Mouse (Mus musculus) CH12.LX (cell line): ENCODE measurements around the gene Il16. TPM values are rescaled to one million over a fixed set of nuclear protein-coding genes. Genes with fewer than 3 reads are reported as not detected.

Source experiments
- DNase-seq: peaks from one replicate; pipeline ENCODE4 v3.0.0-alpha.2; 2013; ENCODE audit errors: extremely low read depth
- H3K27ac ChIP-seq: 2 replicates; pipeline ENCODE4 v1.5.1; 2012; ENCODE audit warnings: low read depth, mild to moderate bottlenecking, control low read depth, moderate library complexity; ENCODE audit not compliant: insufficient read depth
- H3K27me3 ChIP-seq: replicated peaks from 2 replicates; pipeline ENCODE3; 2012; ENCODE audit warnings: inconsistent platforms
- H3K36me3 ChIP-seq, 2 experiments: replicated peaks in 1 of 2; 2 replicates each; pipeline versions ENCODE3 to v1.6.1; 2012; ENCODE audit warnings: inconsistent platforms in 1 of 2, low read length in 1 of 2, mild to moderate bottlenecking in 1 of 2, mixed read lengths in 1 of 2, moderate library complexity in 1 of 2; ENCODE audit not compliant: control insufficient read depth in 1 of 2, insufficient read depth in 1 of 2
- H3K4me1 ChIP-seq, 2 experiments: 2 replicates each; pipeline ENCODE4 v1.6.1; 2012; ENCODE audit warnings: inconsistent platforms in 1 of 2, moderate library complexity in 1 of 2; ENCODE audit not compliant: insufficient read depth in 2 of 2, control insufficient read depth in 1 of 2
- H3K4me2 ChIP-seq: 2 replicates; pipeline ENCODE4 v1.6.1; 2012; ENCODE audit warnings: low read depth, mild to moderate bottlenecking, control low read depth; ENCODE audit not compliant: poor library complexity, insufficient read depth, severe bottlenecking
- H3K4me3 ChIP-seq, 3 experiments: fragments of 150-350 bp in 1 of 3; sonication (generic) in 1 of 3; replicated peaks in 1 of 3; 2 replicates each; pipeline versions ENCODE3 to v1.5.1; 2011 to 2012; ENCODE audit warnings: low read depth in 2 of 3, low read length in 2 of 3, mild to moderate bottlenecking in 2 of 3, moderate library complexity in 2 of 3, control low read depth in 1 of 3, improper control_type of control experiment in 1 of 3, inconsistent platforms in 1 of 3, mixed read lengths in 1 of 3; ENCODE audit not compliant: poor library complexity in 1 of 3
- H3K79me2 ChIP-seq: replicated peaks from 2 replicates; pipeline ENCODE4 v1.6.1; 2012; ENCODE audit warnings: mild to moderate bottlenecking, moderate library complexity; ENCODE audit not compliant: control insufficient read depth, poor library complexity, insufficient read depth, severe bottlenecking; ENCODE audit errors: extremely low read depth
- H3K9ac ChIP-seq: 2 replicates; pipeline ENCODE4 v1.6.1; 2012; ENCODE audit warnings: low read depth, mild to moderate bottlenecking, control low read depth, moderate library complexity; ENCODE audit not compliant: insufficient read depth
- H3K9me3 ChIP-seq: replicated peaks from 2 replicates; pipeline ENCODE3; 2012; ENCODE audit warnings: low read length, inconsistent platforms, mixed read lengths
- BHLHE40 ChIP-seq: IDR thresholded peaks from 2 replicates; pipeline ENCODE4 v1.6.1; 2011; ENCODE audit warnings: mild to moderate bottlenecking, low read depth, low read length, improper control_type of control experiment
- CHD2 ChIP-seq: IDR thresholded peaks from 2 replicates; pipeline ENCODE4 v1.6.1; 2011; ENCODE audit warnings: low read length, improper control_type of control experiment
- E2F4 ChIP-seq: IDR thresholded peaks from 2 replicates; pipeline ENCODE4 v1.6.1; 2011; ENCODE audit warnings: low read depth, low read length, improper control_type of control experiment; ENCODE audit not compliant: insufficient replicate concordance
- ELF1 ChIP-seq: IDR thresholded peaks from 2 replicates; pipeline ENCODE4 v1.6.1; 2014; ENCODE audit warnings: low read depth, mild to moderate bottlenecking, inconsistent platforms, low read length, improper control_type of control experiment
- EP300 ChIP-seq: IDR thresholded peaks from 2 replicates; pipeline ENCODE4 v1.6.1; 2011; ENCODE audit warnings: low read length, improper control_type of control experiment
- GABPA ChIP-seq: IDR thresholded peaks from 2 replicates; pipeline ENCODE4 v1.6.1; 2012; ENCODE audit warnings: low read depth, low read length, improper control_type of control experiment, inconsistent platforms; ENCODE audit not compliant: insufficient replicate concordance
- IRF4 ChIP-seq: IDR thresholded peaks from 2 replicates; pipeline ENCODE4 v1.6.1; 2014; ENCODE audit warnings: low read depth, mild to moderate bottlenecking, inconsistent platforms, low read length, improper control_type of control experiment
- JUN ChIP-seq: IDR thresholded peaks from 2 replicates; pipeline ENCODE4 v1.6.1; 2011; ENCODE audit warnings: low read depth, mild to moderate bottlenecking, low read length, improper control_type of control experiment, moderate library complexity; ENCODE audit not compliant: insufficient read depth
- JUND ChIP-seq: conservative IDR thresholded peaks from 2 replicates; pipeline ENCODE4 v1.6.1; 2011; ENCODE audit warnings: low read depth, low read length, improper control_type of control experiment
- KAT2A ChIP-seq: IDR thresholded peaks from 2 replicates; pipeline ENCODE4 v1.6.1; 2012; ENCODE audit warnings: low read length, improper control_type of control experiment, inconsistent platforms; ENCODE audit not compliant: insufficient replicate concordance
- MAX ChIP-seq: IDR thresholded peaks from 2 replicates; pipeline ENCODE4 v1.6.1; 2011; ENCODE audit warnings: low read length, improper control_type of control experiment
- MAZ ChIP-seq: IDR thresholded peaks from 2 replicates; pipeline ENCODE4 v1.6.1; 2012; ENCODE audit warnings: low read depth, mild to moderate bottlenecking, inconsistent platforms, low read length, improper control_type of control experiment, moderate library complexity
- MEF2A ChIP-seq: IDR thresholded peaks from 2 replicates; pipeline ENCODE4 v1.6.1; 2014; ENCODE audit warnings: low read depth, mild to moderate bottlenecking, inconsistent platforms, low read length, improper control_type of control experiment, borderline replicate concordance
- MXI1 ChIP-seq: IDR thresholded peaks from 2 replicates; pipeline ENCODE4 v1.6.1; 2011; ENCODE audit warnings: mild to moderate bottlenecking, low read depth, low read length, improper control_type of control experiment
- MYC ChIP-seq: IDR thresholded peaks from 2 replicates; pipeline ENCODE4 v1.6.1; 2011; ENCODE audit warnings: low read depth, mild to moderate bottlenecking, improper control_type of control experiment, low read length
- NELFE ChIP-seq: IDR thresholded peaks from 2 replicates; pipeline ENCODE4 v1.6.1; 2011; ENCODE audit warnings: low read depth, low read length, improper control_type of control experiment
- NRF1 ChIP-seq: IDR thresholded peaks from 2 replicates; pipeline ENCODE4 v1.6.1; 2014; ENCODE audit warnings: low read depth, mild to moderate bottlenecking, inconsistent platforms, low read length, improper control_type of control experiment, moderate library complexity
- PAX5 ChIP-seq: IDR thresholded peaks from 2 replicates; pipeline ENCODE4 v1.6.1; 2012; ENCODE audit warnings: low read length, inconsistent platforms, mixed read lengths
- POLR2A ChIP-seq: IDR thresholded peaks from 2 replicates; pipeline ENCODE4 v1.6.1; 2011; ENCODE audit warnings: low read depth, mild to moderate bottlenecking, improper control_type of control experiment, low read length
- POLR2AphosphoS2 ChIP-seq: IDR thresholded peaks from 2 replicates; pipeline ENCODE4 v1.6.1; 2011; ENCODE audit warnings: low read depth, low read length, improper control_type of control experiment
- RAD21 ChIP-seq: IDR thresholded peaks from 2 replicates; pipeline ENCODE4 v1.6.1; 2011; ENCODE audit warnings: low read depth, mild to moderate bottlenecking, low read length, improper control_type of control experiment, moderate library complexity
- RCOR1 ChIP-seq: conservative IDR thresholded peaks from 2 replicates; pipeline ENCODE4 v1.6.1; 2012; ENCODE audit warnings: low read depth, mild to moderate bottlenecking, inconsistent platforms, low read length, improper control_type of control experiment
- SMC3 ChIP-seq: IDR thresholded peaks from 2 replicates; pipeline ENCODE4 v1.6.1; 2011; ENCODE audit warnings: low read depth, low read length, improper control_type of control experiment
- TBP ChIP-seq: conservative IDR thresholded peaks from 2 replicates; pipeline ENCODE4 v1.6.1; 2011; ENCODE audit warnings: low read depth, low read length, improper control_type of control experiment
- TCF12 ChIP-seq: IDR thresholded peaks from 2 replicates; pipeline ENCODE4 v1.6.1; 2014; ENCODE audit warnings: low read depth, mild to moderate bottlenecking, inconsistent platforms, low read length, improper control_type of control experiment
- USF1 ChIP-seq: IDR thresholded peaks from 2 replicates; pipeline ENCODE4 v1.6.1; 2014; ENCODE audit warnings: low read depth, mild to moderate bottlenecking, inconsistent platforms, low read length, improper control_type of control experiment
- ZNF384 ChIP-seq: IDR thresholded peaks from 2 replicates; pipeline ENCODE4 v1.6.1; 2012; ENCODE audit warnings: low read depth, low read length, improper control_type of control experiment, inconsistent platforms
- dilution Hi-C: fragments of 300-500 bp; cut with MboI; formaldehyde crosslinking; loops from 2 replicates; pipeline ENCODE4 v1.14.3; 2020; ENCODE audit warnings: low sequenced_read_pairs; ENCODE audit not compliant: extremely low pct_unique_long_range_greater_than_20kb, extremely low pct_ligation_motif_present
- in situ Hi-C: fragments of 300-500 bp; cut with MboI; formaldehyde crosslinking; loops from 3 replicates; pipeline ENCODE4 v1.14.3; 2019; ENCODE audit warnings: low sequenced_read_pairs, low pct_ligation_motif_present, low pct_unique_long_range_greater_than_20kb, mixed read lengths
- polyA plus RNA-seq: library from polyadenylated mRNA; unstranded; fragments of >175 nt; gene quantifications from 2 replicates; pipeline ENCODE4 v1.2.1, GENCODE M21; 2012; ENCODE audit warnings: low read depth; ENCODE audit not compliant: insufficient read length
- total RNA-seq, 2 experiments: library from RNA; depleted of rRNA; stranded (reverse); fragments of 300-350 nt in 1 of 2; fragments of >200 nt in 1 of 2; gene quantifications; 2 replicates each; pipeline ENCODE4 v1.2.3; 2012 to 2014

The Il16 gene
- total and polyA plus RNA-seq, 3 experiments = 39.8 to 62.1 (median 55.5) TPM

GRCm38 (mm10) chr7:83794006-83794683 lies 48.6 kb upstream of the Il16 start:
- in situ Hi-C loops = no loop called here
- Histone ChIP-seq H3K4me2 (no peak overlapping the region), H3K9ac (no peak overlapping the region), H3K27ac (no peak overlapping the region), H3K9me3 (no peaks in the 10 kb centered on the region), H3K36me3 (no peaks in the 10 kb centered on the region), H3K27me3 (no peaks in the 10 kb centered on the region), H3K79me2 (no peaks in the 10 kb centered on the region), H3K4me3 (no peak overlapping the region), H3K4me1 (peaks cover 4 to 10% of the 10 kb centered on the region in 2 experiments)
- dilution Hi-C loops = no loop called here
- no peak for DNase-seq
- no peak for TF ChIP-seq IRF4
- no peak for TF ChIP-seq MEF2A
- no peak for TF ChIP-seq PAX5
- TF ChIP-seq JUND = no peak
- TF ChIP-seq MAX = no peak
- TF ChIP-seq NELFE = no peak
- TF ChIP-seq RCOR1 = no peak
- no peak for TF ChIP-seq EP300
- no peak for TF ChIP-seq GABPA
- no peak for TF ChIP-seq RAD21
- no peak for TF ChIP-seq BHLHE40
- no peak for TF ChIP-seq MYC
- TF ChIP-seq ELF1 = no peak
- TF ChIP-seq TCF12 = no peak
- TF ChIP-seq NRF1 = no peak
- no peak for TF ChIP-seq E2F4

GRCm38 (mm10) chr7:83780881-83781280 lies 35.4 kb upstream of the Il16 start:
- in situ Hi-C loops = no loop called here
- Histone ChIP-seq H3K4me2 (no peak overlapping the region), H3K79me2 (no peaks in the 10 kb centered on the region), H3K4me3 (no peak overlapping the region), H3K9me3 (peaks cover 3% of the 10 kb centered on the region), H3K4me1 (no peaks in the 10 kb centered on the region), H3K36me3 (no peaks in the 10 kb centered on the region), H3K9ac (no peak overlapping the region), H3K27ac (no peak overlapping the region), H3K27me3 (peaks cover 2% of the 10 kb centered on the region)
- TF ChIP-seq MEF2A = no peak
- no peak for TF ChIP-seq MYC
- no peak for TF ChIP-seq RAD21
- no peak for TF ChIP-seq POLR2A
- TF ChIP-seq RCOR1 = no peak
- TF ChIP-seq BHLHE40 = no peak
- TF ChIP-seq CHD2 = no peak
- TF ChIP-seq ZNF384 = no peak
- no peak for TF ChIP-seq JUN
- no peak for TF ChIP-seq SMC3
- no peak for TF ChIP-seq USF1
- no peak for TF ChIP-seq KAT2A
- no peak for TF ChIP-seq POLR2AphosphoS2
- TF ChIP-seq MAZ = no peak
- TF ChIP-seq MXI1 = no peak
- no peak for TF ChIP-seq TBP
- dilution Hi-C loops = no loop called here
- DNase-seq = no peak
